Mouse (Mus musculus) myocyte (in vitro differentiated cells): Measurements from ENCODE around the gene Tbc1d13. TPM values are rescaled to one million over a fixed set of nuclear protein-coding genes. Genes with fewer than 3 reads are reported as not detected.
A peak's percentile ranks its signal among the peaks of the same experiment; 100 is the strongest.
"Not testable (repeated sequence)": the region's sequence is repeated elsewhere in the genome, so short reads cannot be mapped to it uniquely, and the experiment has no call there.

Experiments used
- H3K27me3 ChIP-seq: one replicate; pipeline ENCODE4 v1.6.1; 2011; ENCODE audit not compliant: control insufficient read depth, insufficient read depth, insufficient read length
- H3K36me3 ChIP-seq: one replicate; pipeline ENCODE4 v1.6.1; 2011; ENCODE audit not compliant: control insufficient read depth, insufficient read depth
- H3K4me2 ChIP-seq: one replicate; pipeline ENCODE4 v1.6.1; 2011; ENCODE audit warnings: low read depth, control low read depth
- H3K4me3 ChIP-seq: one replicate; pipeline ENCODE4 v1.5.1; 2011; ENCODE audit warnings: mild to moderate bottlenecking, control low read depth, moderate library complexity
- H3K79me2 ChIP-seq: one replicate; pipeline ENCODE4 v1.6.1; 2011; ENCODE audit not compliant: control insufficient read depth, insufficient read depth
- H3ac ChIP-seq: one replicate; pipeline ENCODE4 v1.6.1; 2011; ENCODE audit not compliant: control insufficient read depth, insufficient read length
- CEBPB ChIP-seq: IDR thresholded peaks from 2 replicates; pipeline ENCODE4 v1.6.1; 2011; ENCODE audit warnings: mild to moderate bottlenecking, moderate library complexity; ENCODE audit not compliant: poor library complexity, insufficient read depth, severe bottlenecking
- E2F4 ChIP-seq: IDR thresholded peaks from one replicate; pipeline ENCODE4 v1.6.1; 2011; ENCODE audit warnings: mild to moderate bottlenecking, control low read depth, moderate library complexity; ENCODE audit not compliant: insufficient read depth
- MAX ChIP-seq: IDR thresholded peaks from one replicate; pipeline ENCODE4 v1.6.1; 2011; ENCODE audit warnings: low read depth, mild to moderate bottlenecking, control low read depth
- MYOD1 ChIP-seq, 3 experiments: IDR thresholded peaks; one replicate each; pipeline ENCODE4 v1.6.1; 2011; ENCODE audit warnings: control low read depth in 2 of 3, low read depth in 2 of 3, mild to moderate bottlenecking in 2 of 3, moderate library complexity in 1 of 3; ENCODE audit not compliant: insufficient read length in 2 of 3, control insufficient read depth in 1 of 3
- MYOG ChIP-seq, 3 experiments: IDR thresholded peaks; one replicate each; pipeline ENCODE4 v1.6.1; 2011; ENCODE audit warnings: control low read depth in 2 of 3, low read depth in 2 of 3, mild to moderate bottlenecking in 2 of 3; ENCODE audit not compliant: insufficient read length in 2 of 3, control insufficient read depth in 1 of 3, insufficient read depth in 1 of 3
- POLR2A ChIP-seq: IDR thresholded peaks from one replicate; pipeline ENCODE4 v1.6.1; 2011; ENCODE audit warnings: low read depth, mild to moderate bottlenecking, control low read depth, moderate library complexity; ENCODE audit not compliant: insufficient read length
- POLR2AphosphoS2 ChIP-seq: IDR thresholded peaks from one replicate; pipeline ENCODE4 v1.6.1; 2011; ENCODE audit warnings: low read depth, control low read depth; ENCODE audit not compliant: insufficient read length
- REST ChIP-seq: IDR thresholded peaks from one replicate; pipeline ENCODE4 v1.6.1; 2011; ENCODE audit warnings: mild to moderate bottlenecking, control low read depth, moderate library complexity; ENCODE audit not compliant: insufficient read depth, insufficient read length
- SRF ChIP-seq: IDR thresholded peaks from one replicate; pipeline ENCODE4 v1.6.1; 2011; ENCODE audit warnings: low read depth; ENCODE audit not compliant: control insufficient read depth, insufficient read length
- TCF12 ChIP-seq: IDR thresholded peaks from one replicate; pipeline ENCODE4 v1.6.1; 2011; ENCODE audit warnings: mild to moderate bottlenecking, control low read depth; ENCODE audit not compliant: poor library complexity, insufficient read depth, severe bottlenecking
- TCF3 ChIP-seq: IDR thresholded peaks from one replicate; pipeline ENCODE4 v1.6.1; 2011; ENCODE audit warnings: low read depth, control low read depth; ENCODE audit not compliant: insufficient read length
- USF1 ChIP-seq: IDR thresholded peaks from one replicate; pipeline ENCODE4 v1.6.1; 2011; ENCODE audit warnings: low read depth, mild to moderate bottlenecking, control low read depth, moderate library complexity
- polyA plus RNA-seq: library from polyadenylated mRNA; unstranded; fragments of >200 nt; fragmentation: generic; extraction: Trizol; gene quantifications from one replicate; pipeline ENCODE4 v1.2.1, GENCODE M21; 2012; ENCODE audit warnings: missing spikeins

Tbc1d13 gene
- polyA plus RNA-seq, 1 experiment: 25.8 TPM

DNA sequence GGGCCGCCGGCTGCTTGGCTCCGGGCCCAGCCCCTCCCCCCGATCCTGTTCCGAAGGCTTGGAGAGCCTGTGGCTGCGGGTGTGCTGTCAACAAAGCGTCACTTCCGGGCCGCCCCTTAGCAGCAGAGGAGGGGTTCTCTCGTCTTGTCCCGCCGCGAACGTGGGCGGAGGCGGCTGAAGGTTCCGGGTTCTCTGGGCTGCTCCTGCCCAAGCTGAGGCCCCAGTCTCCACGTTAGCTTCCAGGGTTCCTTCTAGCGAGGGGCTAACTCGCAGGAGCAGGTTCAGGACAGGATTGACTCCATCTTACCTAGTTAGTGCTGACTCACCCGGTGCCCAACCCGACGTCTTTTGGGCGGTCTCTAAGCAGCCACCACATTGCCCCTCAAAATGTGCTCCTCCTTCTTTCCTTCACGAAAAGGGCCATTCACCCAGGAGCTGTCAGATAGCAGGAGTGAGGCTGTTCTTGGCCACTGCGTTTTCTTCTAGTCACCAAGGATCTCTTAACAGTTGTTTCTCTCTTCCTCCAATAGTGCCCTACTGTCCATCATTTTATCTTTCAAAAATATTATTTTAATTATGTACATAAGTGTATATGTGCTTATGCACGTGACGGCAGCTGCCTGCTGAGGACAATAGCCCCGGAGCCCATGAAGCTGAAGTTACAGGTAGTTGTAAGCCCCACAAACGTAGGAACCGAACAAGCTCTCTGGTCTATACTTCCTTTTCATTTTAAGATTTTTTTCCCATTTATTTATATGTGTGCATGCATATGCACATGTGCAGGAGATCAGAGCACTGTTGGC is 8.9 kb upstream of the Tbc1d13 start, which contains the start of gene Zer1:
TSS of gene Zer1 (minus strand) at position 114 of the 803 bp plus-strand sequence.
- H3K36me3 ChIP-seq: no peaks in the 10 kb centered on the region
- H3K79me2 ChIP-seq: peaks cover 9% of the 10 kb centered on the region
- H3K4me2 ChIP-seq: peak within 1 kb of the TSS; percentile 100
- peak within 1 kb of the TSS; percentile 81 for H3K4me3 ChIP-seq
- TF ChIP-seq TCF3: no peak
- TF ChIP-seq MYOG (IDR thresholded peaks at IDR 0.05; ENCODE audit: control insufficient read depth in 1 of 3, insufficient read depth in 1 of 3, insufficient read length in 2 of 3, low read depth in 2 of 3): peak in 1 of 3 experiments; percentile 11
- TF ChIP-seq REST: no peak
- peak; percentile 87 for TF ChIP-seq POLR2A
- peak; percentile 84 for TF ChIP-seq POLR2AphosphoS2
- H3ac ChIP-seq: peak within 1 kb of the TSS; percentile 4
- no peaks in the 10 kb centered on the region for H3K27me3 ChIP-seq

DNA sequence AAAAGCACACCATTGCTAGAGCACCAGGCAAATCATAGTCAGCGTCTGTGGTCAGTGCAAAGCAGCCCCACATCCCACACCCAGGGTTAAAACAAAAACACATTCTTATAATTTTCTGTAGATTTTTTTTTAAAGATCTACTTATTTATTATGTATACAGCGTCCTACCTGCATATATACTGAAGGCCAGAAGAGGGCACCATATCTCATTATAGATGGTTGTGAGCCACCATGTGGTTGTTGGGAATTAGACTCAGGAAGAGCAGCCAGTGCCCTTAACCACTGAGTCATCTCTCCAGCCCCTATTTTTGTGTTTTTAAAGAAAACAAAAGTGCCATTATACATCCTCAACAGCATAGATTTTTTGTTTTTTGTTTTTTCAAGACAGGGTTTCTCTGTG is 4.8 kb upstream of the Tbc1d13 start:
- Histone ChIP-seq H3K36me3 (no peaks in the 10 kb centered on the region), H3K4me3 (no peak overlapping the region), H3K4me2 (no peak overlapping the region), H3K27me3 (no peaks in the 10 kb centered on the region), H3K79me2 (peaks cover 5% of the 10 kb centered on the region), H3ac (no peak overlapping the region)
- no peak for TF ChIP-seq TCF3
- TF ChIP-seq REST: no peak
- no peak for TF ChIP-seq POLR2A
- no peak for TF ChIP-seq E2F4

DNA sequence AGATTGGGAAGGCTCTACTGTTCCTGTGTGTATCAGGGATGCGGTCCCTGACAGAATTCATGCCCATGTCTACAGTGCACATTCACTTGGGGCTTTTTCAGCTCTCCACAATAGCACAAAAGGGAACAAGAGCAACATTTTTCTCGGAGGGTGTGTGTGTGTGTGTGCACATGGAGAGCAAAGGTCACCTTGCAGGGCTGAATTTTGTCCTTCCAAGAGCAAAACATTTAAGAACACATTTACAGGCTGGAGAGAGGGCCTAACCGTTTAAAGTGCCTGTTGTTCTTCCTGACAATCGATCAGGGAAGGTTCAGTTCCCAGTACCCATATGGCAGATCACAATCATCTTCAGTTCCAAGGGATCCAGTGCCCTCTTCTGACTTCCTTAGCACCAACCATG is 3.4 kb upstream of the Tbc1d13 start:
- Histone ChIP-seq H3K79me2 (peaks cover 12% of the 10 kb centered on the region), H3K4me2 (no peak overlapping the region), H3K4me3 (no peak overlapping the region), H3K36me3 (no peaks in the 10 kb centered on the region), H3K27me3 (no peaks in the 10 kb centered on the region), H3ac (no peak overlapping the region)
- no peak for TF ChIP-seq CEBPB
- TF ChIP-seq MYOG (IDR thresholded peaks at IDR 0.05; ENCODE audit: control insufficient read depth in 1 of 3, insufficient read depth in 1 of 3, insufficient read length in 2 of 3, low read depth in 2 of 3): no peak
- TF ChIP-seq MYOD1 (IDR thresholded peaks at IDR 0.05; ENCODE audit: control insufficient read depth in 1 of 3, insufficient read length in 2 of 3, low read depth in 2 of 3): no peak
- no peak for TF ChIP-seq REST
- TF ChIP-seq MAX: no peak
- no peak for TF ChIP-seq SRF
- no peak for TF ChIP-seq USF1
- no peak for TF ChIP-seq POLR2AphosphoS2
- no peak for TF ChIP-seq POLR2A
- TF ChIP-seq E2F4: no peak
- TF ChIP-seq TCF3: no peak
- no peak for TF ChIP-seq TCF12

GRCm38 (mm10) chr2:30131240-30131639 is 2.3 kb upstream of the Tbc1d13 start:
- H3K4me2 ChIP-seq, H3K4me3 ChIP-seq, H3K27me3 ChIP-seq, H3ac ChIP-seq, H3K36me3 ChIP-seq: not testable (repeated sequence)
- H3K79me2 ChIP-seq: peaks cover 12% of the 10 kb centered on the region

- Histone ChIP-seq H3ac (peak overlapping the region; percentile 38), H3K79me2 (peaks cover 12% of the 10 kb centered on the region), H3K36me3 (peaks cover 5% of the 10 kb centered on the region), H3K27me3 (no peaks in the 10 kb centered on the region), H3K4me2 (peak overlapping the region; percentile 100), H3K4me3 (peak overlapping the region; percentile 95)
- TF ChIP-seq CEBPB: 0 out of 2 replicates have a peak, but pooled peaks have one; percentile 40
- no peak for TF ChIP-seq SRF
These were observed 539 bp upstream of the Tbc1d13 start for GRCm38 (mm10) chr2:30132801-30133612.
